Mouse (Mus musculus): ENCODE data around the gene Cacna1s. TPM values are rescaled to one million over a fixed set of nuclear protein-coding genes. Genes with fewer than 3 reads are reported as not detected.

The Cacna1s gene
- total RNA-seq, 1 experiment: 15.8 TPM

- DNase-seq (ENCODE audit: low read depth, low spot score): peak; percentile 77
- H3K9ac ChIP-seq (ENCODE audit: insufficient read depth, low read depth, low read length, poor library complexity, severe bottlenecking): no peak overlapping the region
- in situ Hi-C loops (cut with MboI; ENCODE audit: low sequenced_read_pairs in 2 of 2, unreplicated experiment in 2 of 2): no loop called here
- no peaks in the 10 kb centered on the region for H3K4me1 ChIP-seq (ENCODE audit: control insufficient read depth in 2 of 2, insufficient read depth in 2 of 2, low read length in 2 of 2, poor library complexity in 1 of 2)
- no peaks in the 10 kb centered on the region for H3K36me3 ChIP-seq (ENCODE audit: control insufficient read depth, insufficient read depth, low read length, poor library complexity, severe bottlenecking)
- H3K27ac ChIP-seq (ENCODE audit: insufficient read depth, low read depth, low read length, poor library complexity, severe bottlenecking): no peak overlapping the region
- no peaks in the 10 kb centered on the region for H3K9me3 ChIP-seq (ENCODE audit: control insufficient read depth, insufficient read depth, low read depth, low read length)
- TF ChIP-seq HCFC1 (IDR thresholded peaks at IDR 0.05; ENCODE audit: borderline replicate concordance, insufficient read depth, low read length) (no peak), ZC3H11A (IDR thresholded peaks at IDR 0.05; ENCODE audit: borderline replicate concordance, low read depth, low read length) (0 out of 2 replicates have a peak, but pooled peaks have one; percentile 25), MAFK (IDR thresholded peaks at IDR 0.05; ENCODE audit: insufficient read depth, low read depth, low read length) (no peak)
- peak overlapping the region; percentile 52 to 56; a peak in 3 of 4 replicates for H3K4me3 ChIP-seq (ENCODE audit: insufficient read depth in 1 of 2, low read depth in 1 of 2, low read length in 2 of 2, poor library complexity in 1 of 2, severe bottlenecking in 1 of 2)
These were observed 1.1 kb upstream of the Cacna1s start for GRCm38 (mm10) chr1:136051465-136051864.

- no peak for DNase-seq (ENCODE audit: low read depth, low spot score)
- Histone ChIP-seq H3K27ac (ENCODE audit: insufficient read depth, low read depth, low read length, poor library complexity, severe bottlenecking) (no peak overlapping the region), H3K9ac (ENCODE audit: insufficient read depth, low read depth, low read length, poor library complexity, severe bottlenecking) (no peak overlapping the region), H3K4me3 (ENCODE audit: insufficient read depth in 1 of 2, low read depth in 1 of 2, low read length in 2 of 2, poor library complexity in 1 of 2, severe bottlenecking in 1 of 2) (no peak overlapping the region), H3K9me3 (ENCODE audit: control insufficient read depth, insufficient read depth, low read depth, low read length) (no peaks in the 10 kb centered on the region), H3K4me1 (ENCODE audit: control insufficient read depth in 2 of 2, insufficient read depth in 2 of 2, low read length in 2 of 2, poor library complexity in 1 of 2) (no peaks in the 10 kb centered on the region), H3K36me3 (ENCODE audit: control insufficient read depth, insufficient read depth, low read length, poor library complexity, severe bottlenecking) (no peaks in the 10 kb centered on the region)
- TF ChIP-seq ZNF384 (IDR thresholded peaks at IDR 0.05; ENCODE audit: low read depth, low read length) (no peak), CHD2 (IDR thresholded peaks at IDR 0.05; ENCODE audit: low read depth, low read length) (no peak), ZC3H11A (IDR thresholded peaks at IDR 0.05; ENCODE audit: borderline replicate concordance, low read depth, low read length) (no peak), MAFK (IDR thresholded peaks at IDR 0.05; ENCODE audit: insufficient read depth, low read depth, low read length) (no peak), HCFC1 (IDR thresholded peaks at IDR 0.05; ENCODE audit: borderline replicate concordance, insufficient read depth, low read length) (no peak)
- in situ Hi-C loops (cut with MboI; ENCODE audit: low sequenced_read_pairs in 2 of 2, unreplicated experiment in 2 of 2): no loop called here
These were observed 3.2 kb downstream of the Cacna1s start for GRCm38 (mm10) chr1:136055771-136056170.

- Histone ChIP-seq H3K27ac (ENCODE audit: insufficient read depth, low read depth, low read length, poor library complexity, severe bottlenecking) (no peak overlapping the region), H3K4me1 (ENCODE audit: control insufficient read depth in 2 of 2, insufficient read depth in 2 of 2, low read length in 2 of 2, poor library complexity in 1 of 2) (no peaks in the 10 kb centered on the region), H3K36me3 (ENCODE audit: control insufficient read depth, insufficient read depth, low read length, poor library complexity, severe bottlenecking) (no peaks in the 10 kb centered on the region), H3K9ac (ENCODE audit: insufficient read depth, low read depth, low read length, poor library complexity, severe bottlenecking) (no peak overlapping the region), H3K9me3 (ENCODE audit: control insufficient read depth, insufficient read depth, low read depth, low read length) (no peaks in the 10 kb centered on the region), H3K4me3 (ENCODE audit: insufficient read depth in 1 of 2, low read depth in 1 of 2, low read length in 2 of 2, poor library complexity in 1 of 2, severe bottlenecking in 1 of 2) (no peak overlapping the region)
- DNase-seq (ENCODE audit: low read depth, low spot score): no peak
- in situ Hi-C loops (cut with MboI; ENCODE audit: low sequenced_read_pairs in 2 of 2, unreplicated experiment in 2 of 2): no loop called here
- TF ChIP-seq ZNF384 (IDR thresholded peaks at IDR 0.05; ENCODE audit: low read depth, low read length) (no peak), CHD2 (IDR thresholded peaks at IDR 0.05; ENCODE audit: low read depth, low read length) (no peak), MAFK (IDR thresholded peaks at IDR 0.05; ENCODE audit: insufficient read depth, low read depth, low read length) (no peak), ZC3H11A (IDR thresholded peaks at IDR 0.05; ENCODE audit: borderline replicate concordance, low read depth, low read length) (no peak), HCFC1 (IDR thresholded peaks at IDR 0.05; ENCODE audit: borderline replicate concordance, insufficient read depth, low read length) (no peak)
These were observed 6.0 kb downstream of the Cacna1s start for GRCm38 (mm10) chr1:136058594-136058993.

- no peaks in the 10 kb centered on the region for H3K36me3 ChIP-seq (ENCODE audit: control insufficient read depth, insufficient read depth, low read length, poor library complexity, severe bottlenecking)
- in situ Hi-C loops (cut with MboI; ENCODE audit: low sequenced_read_pairs in 2 of 2, unreplicated experiment in 2 of 2): no loop called here
These were observed 8.7 kb downstream of the Cacna1s start for GRCm38 (mm10) chr1:136061041-136061789.

More at GRCm38 (mm10) chr1:136061041-136061789, 8.7 kb downstream of the Cacna1s start:
- Histone ChIP-seq H3K9me3 (ENCODE audit: control insufficient read depth, insufficient read depth, low read depth, low read length) (no peaks in the 10 kb centered on the region), H3K9ac (ENCODE audit: insufficient read depth, low read depth, low read length, poor library complexity, severe bottlenecking) (no peak overlapping the region), H3K4me1 (ENCODE audit: control insufficient read depth in 2 of 2, insufficient read depth in 2 of 2, low read length in 2 of 2, poor library complexity in 1 of 2) (no peaks in the 10 kb centered on the region), H3K4me3 (ENCODE audit: insufficient read depth in 1 of 2, low read depth in 1 of 2, low read length in 2 of 2, poor library complexity in 1 of 2, severe bottlenecking in 1 of 2) (no peak overlapping the region), H3K27ac (ENCODE audit: insufficient read depth, low read depth, low read length, poor library complexity, severe bottlenecking) (no peak overlapping the region)
- no peak for TF ChIP-seq HCFC1 (IDR thresholded peaks at IDR 0.05; ENCODE audit: borderline replicate concordance, insufficient read depth, low read length)
- no peak for TF ChIP-seq ZNF384 (IDR thresholded peaks at IDR 0.05; ENCODE audit: low read depth, low read length)
- no peak for TF ChIP-seq MAFK (IDR thresholded peaks at IDR 0.05; ENCODE audit: insufficient read depth, low read depth, low read length)
- TF ChIP-seq ZC3H11A (IDR thresholded peaks at IDR 0.05; ENCODE audit: borderline replicate concordance, low read depth, low read length): no peak
- TF ChIP-seq CHD2 (IDR thresholded peaks at IDR 0.05; ENCODE audit: low read depth, low read length): no peak
- DNase-seq (ENCODE audit: low read depth, low spot score): no peak

Data from ES-E14 (cell line).